Mouse (Mus musculus) cerebellum, postnatal 14 days (tissue): ENCODE data around the gene Zfp472.
"Not testable (repeated sequence)": the region's sequence is repeated elsewhere in the genome, so short reads cannot be mapped to it uniquely, and the experiment has no call there.

Experiments
- DNase-seq, 2 experiments: peaks; one replicate each; pipeline ENCODE4 v3.0.0; 2021; ENCODE audit warnings: mixed read lengths in 2 of 2

Gene Zfp472

DNA sequence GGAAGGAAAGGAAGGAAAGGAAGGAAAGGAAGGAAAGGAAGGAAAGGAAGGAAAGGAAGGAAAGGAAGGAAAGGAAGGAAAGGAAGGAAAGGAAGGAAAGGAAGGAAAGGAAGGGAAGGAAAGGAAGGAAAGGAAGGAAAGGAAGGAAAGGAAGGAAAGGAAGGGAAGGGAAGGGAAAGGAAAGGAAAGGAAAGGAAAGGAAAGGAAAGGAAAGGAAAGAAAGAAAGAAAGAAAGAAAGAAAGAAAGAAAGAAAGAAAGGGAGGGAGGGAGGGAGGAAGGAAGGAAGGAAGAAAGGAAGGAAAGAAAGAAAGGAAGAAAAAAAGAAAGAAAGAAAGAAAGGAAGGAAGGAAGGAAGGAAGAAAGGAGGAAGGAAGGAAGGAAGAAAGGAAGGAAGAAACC lies 54.8 kb downstream of the Zfp472 start:
- DNase-seq = not testable (repeated sequence)
